Mouse (Mus musculus) lung, postnatal 10 days (tissue): ENCODE results near the gene Blm.

ENCODE experiments used
- DNase-seq: peaks from one replicate; pipeline ENCODE4 v3.0.0; 2021

Blm gene

DNA sequence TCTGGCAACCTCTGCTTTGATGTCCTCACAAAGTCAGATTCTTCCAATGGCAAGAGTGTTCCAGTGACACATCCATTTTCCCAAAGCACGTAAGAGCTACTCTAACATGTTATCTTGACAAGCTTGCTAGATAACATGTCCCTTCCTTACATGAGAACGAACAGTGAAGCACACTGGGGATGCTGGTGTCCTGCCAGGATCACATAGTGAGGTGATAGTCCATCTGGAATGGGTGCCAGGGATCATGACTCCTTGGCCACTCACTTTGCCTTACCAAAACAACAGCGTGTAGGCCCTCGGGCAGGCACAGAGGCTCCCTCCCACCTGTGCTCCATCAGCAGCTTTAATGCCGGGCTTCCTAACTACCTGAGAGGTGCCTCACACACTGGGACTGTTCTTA, 74.7 kb downstream of the Blm start:
- DNase-seq, result no peak

DNA sequence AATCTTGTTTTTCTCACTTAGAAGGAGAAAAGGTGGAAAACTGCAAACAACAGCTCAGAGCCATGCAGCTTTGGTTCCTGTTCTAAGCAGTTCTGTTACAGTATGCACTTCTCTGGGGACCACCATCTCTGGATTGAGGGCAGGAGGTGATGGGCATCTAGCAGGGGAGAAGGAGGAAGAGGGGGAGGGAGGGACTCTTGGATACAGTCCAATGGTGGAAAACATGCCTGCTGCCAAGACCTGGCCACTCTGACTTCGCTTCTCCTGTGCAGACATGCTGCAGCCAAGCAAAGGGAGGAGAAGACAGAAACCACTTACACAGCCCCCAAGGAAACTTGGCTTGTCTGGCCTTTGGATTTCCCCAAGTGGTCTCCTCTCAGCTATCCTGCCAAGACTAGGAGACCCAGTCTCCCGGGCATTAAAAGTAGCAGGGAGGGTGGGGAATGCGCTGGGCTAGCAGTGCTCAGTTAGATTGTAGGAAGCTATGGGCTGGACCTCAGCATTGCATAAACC, 77.0 kb downstream of the Blm start:
- peak; percentile 43 for DNase-seq

DNA sequence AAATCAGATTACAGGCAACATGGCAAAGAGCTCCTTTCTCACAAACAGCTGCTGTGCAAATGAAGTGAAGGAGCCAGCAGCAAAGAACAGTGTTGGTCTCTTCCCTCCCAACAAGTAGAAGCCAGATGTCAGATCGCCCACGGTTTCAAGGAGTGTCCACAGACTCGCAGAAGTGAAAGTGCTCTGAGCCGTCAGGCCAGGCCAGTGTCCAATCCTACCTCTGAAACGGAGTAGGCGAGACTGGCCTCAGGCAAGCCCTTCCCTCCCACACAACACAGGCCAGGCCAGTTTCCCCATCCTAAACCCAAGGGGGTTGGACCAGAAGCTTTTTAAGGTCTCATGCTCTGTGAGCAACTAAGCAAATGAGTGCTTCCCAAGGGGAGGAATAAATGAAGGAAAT, 77.7 kb downstream of the Blm start:
- DNase-seq, result peak; percentile 64

- DNase-seq, result no peak
These were observed 78.6 kb downstream of the Blm start for GRCm38 (mm10) chr7:80456327-80456726.

DNA sequence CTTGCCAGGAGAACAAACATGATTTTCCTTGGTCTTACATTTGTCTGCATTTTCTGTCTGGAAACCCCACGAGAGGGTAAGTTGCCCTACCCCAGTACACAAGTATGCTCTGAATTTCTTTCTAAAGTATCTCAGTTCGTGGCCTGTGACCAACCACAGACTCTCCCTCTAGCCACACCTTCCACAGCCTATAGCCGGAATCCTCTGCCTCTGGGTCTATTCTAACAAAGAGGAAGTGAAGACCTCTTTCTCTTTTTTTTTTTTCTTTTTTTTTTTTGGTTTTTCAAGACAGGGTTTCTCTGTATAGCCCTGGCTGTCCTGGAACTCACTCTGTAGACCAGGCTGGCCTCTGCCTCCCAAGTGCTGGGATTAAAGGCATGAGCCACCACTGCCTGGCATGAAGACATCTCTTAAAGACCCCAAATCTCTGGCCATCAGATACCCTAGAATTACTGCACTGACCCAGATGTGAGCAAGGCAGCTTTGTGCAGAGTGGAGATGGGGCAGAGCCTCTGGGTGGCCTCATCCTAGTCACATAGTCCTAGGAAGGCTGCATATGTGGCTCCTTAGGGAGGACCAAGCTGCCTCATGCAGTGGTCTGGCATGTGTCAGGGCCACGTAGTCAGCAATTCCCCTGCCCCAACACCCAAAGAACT, 79.3 kb downstream of the Blm start:
- DNase-seq, result no peak

DNA sequence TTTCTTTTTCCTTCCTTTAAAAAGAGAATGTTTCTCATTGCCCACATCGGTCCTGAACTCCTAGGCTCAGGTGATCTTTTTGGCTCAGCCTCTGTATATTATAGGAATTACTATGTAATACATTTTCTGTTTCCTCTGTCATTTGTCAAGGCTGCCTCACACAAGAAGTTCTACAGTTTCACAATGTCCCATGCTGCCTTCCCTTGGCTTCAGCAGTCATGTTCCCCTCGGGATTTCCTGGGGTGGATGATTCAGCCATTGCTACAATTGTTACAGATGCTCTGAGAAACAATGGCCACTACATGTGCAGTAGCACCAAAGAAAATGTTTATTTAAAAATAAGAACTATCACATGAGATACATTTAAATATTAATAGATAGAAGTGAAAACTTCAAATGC, 80.1 kb downstream of the Blm start:
- DNase-seq, result no peak

DNA sequence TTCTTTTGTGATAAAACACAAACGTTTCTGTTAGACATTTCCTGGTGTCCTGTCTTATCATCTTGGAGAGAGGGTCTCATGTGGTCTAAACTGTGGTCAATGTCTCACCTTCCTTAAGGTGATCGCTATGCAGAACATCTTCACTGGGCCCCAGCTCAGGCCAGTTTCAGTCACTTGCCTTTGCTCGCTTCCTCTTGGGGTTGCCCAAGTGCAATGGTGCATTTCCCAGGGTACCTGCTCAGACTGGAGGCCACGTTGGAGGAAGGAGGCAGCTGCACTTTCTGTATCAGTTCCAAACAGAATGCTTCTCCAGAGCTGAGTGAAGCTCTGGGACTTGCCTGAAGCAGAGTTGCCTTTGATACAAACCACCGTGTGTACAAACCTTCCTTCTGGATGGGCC, 80.9 kb downstream of the Blm start:
- no peak for DNase-seq

DNA sequence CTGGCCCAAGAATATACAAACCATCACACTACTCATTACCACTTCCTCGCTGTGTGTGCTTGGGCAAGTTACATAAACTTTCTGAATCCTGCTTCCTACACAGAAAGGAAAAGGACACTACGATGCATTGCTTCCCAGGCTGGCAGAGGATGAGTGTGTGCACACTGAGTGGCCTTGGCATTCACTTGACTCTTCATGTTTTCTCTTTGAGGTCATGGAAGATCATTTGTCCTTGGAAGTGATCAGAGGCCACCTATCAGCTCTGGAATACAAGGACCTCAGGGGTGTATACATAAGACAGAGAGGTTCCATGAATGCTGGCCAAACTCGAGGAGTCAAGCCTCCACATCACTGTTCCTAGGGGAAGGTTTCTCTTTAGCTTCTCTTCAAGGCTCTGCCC, 81.8 kb downstream of the Blm start:
- DNase-seq, result no peak

DNA sequence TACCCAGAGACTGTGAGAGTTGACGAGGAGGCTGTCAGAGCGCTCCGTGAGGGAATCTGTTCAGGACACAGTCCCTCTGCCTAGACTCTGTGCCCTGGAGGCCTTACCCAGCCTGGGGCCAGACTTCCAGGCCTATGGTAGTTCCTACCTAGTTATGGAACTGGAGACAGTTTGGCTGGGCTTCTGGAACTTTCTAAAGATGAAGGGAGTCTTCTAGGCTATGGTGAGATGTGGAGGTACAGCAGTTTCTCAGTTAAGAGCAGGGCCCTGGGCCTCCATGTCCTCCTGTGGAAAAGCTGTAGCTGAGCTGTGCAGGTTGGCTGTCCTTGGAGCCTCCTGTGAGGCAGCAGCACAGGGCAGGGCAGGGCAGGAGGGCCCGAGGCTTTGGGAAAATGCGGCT, 82.7 kb downstream of the Blm start:
- no peak for DNase-seq

GRCm38 (mm10) chr7:80451550-80452232, 83.2 kb downstream of the Blm start:
- no peak for DNase-seq

DNA sequence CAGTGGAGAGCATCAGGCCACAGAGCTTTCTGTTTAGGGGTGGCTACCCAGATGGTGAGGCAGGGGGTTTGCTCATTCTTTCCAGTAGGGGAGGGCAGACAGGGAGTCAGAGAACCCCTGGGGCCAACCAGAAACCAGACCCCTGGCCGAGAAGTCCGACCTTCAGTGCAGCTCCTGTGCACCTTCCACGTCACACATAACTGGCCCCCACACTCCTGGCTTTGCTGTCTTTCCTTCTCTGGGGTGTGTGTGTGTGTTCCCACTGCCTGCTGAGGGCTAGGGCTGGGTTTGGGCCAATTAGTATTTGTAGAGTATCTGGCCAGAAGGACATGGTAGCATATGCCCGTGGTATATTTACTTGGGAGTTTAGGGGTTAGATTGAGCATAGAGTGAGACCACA, 84.6 kb downstream of the Blm start:
- DNase-seq, result no peak

DNA sequence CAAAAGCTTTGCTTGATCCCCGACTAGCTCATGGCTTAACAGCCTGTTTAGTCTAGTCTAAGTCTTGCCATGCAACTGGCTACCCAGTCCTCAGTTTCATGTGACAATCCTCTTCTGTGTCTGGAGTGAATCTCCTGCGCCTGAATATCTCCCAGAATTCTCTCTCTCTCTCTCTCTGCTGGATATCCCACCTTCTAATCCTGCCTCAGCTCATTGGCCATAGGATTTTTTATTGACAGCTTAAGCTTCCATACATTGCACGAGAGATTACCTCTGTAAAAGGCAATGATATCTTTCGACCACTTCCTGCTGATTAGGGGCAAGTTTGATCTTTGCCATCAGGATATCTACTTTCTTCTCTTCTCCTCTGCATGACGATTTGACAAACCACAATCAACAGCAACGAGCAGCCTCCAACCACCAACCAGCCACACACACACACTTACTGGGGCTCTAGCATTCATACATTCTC, 85.3 kb downstream of the Blm start:
- DNase-seq, result no peak

- no peak for DNase-seq
These were observed 87.6 kb downstream of the Blm start for GRCm38 (mm10) chr7:80447336-80447735.

DNA sequence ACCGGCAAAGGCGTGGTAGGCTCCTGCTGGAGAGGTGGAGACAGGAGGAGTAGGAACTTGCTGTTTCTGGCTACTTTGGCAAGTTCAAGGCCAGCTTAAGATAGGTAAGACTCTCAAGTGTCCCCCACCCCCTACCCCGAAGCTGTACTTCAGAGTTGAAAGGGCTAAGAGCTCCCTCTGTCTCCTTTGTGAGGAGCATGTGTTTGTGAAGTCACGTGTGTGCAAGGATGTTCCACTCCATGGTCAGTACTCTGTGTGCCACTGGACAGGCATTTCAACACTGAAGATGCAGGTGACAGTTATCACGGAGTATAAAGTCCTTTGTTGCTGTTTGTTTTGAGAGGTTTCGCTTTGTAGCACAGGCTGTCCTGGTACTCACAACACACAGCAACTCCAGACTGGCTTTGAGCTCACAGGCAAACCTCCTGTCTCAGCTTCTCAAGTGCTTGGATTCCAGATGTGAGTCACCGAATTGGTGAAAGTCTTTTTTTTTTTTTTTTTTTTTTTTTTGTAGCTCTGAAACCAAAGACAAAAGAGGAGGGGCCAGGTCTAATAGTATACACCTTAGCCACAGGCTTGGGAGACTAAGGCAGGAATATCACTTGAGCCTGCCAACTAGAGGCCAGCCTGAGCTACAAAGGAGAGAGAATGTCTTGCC, 88.6 kb downstream of the Blm start:
- DNase-seq, result no peak

DNA sequence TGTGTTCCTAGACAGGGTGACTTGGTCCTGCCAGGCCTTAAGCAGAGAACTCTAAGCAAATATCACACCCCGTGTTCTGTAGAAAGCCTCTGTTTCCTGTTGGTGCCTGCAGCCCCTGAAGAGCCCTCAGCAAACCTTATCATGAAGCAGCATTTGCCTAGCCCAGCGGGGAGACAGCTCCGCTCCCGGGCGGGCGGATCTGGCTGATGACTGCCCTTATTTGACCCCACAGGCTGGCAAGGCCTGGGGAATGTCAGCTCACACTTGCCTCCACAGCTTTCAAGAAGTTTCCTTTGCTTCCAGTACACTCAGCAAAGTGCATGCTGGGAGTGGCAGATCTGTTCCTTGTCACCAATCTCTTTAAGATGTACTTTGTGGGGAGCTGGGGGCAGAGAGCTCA, 89.4 kb downstream of the Blm start:
- peak; percentile 86 for DNase-seq

GRCm38 (mm10) chr7:80444401-80445249, 90.3 kb downstream of the Blm start:
- peak; percentile 57 for DNase-seq

DNA sequence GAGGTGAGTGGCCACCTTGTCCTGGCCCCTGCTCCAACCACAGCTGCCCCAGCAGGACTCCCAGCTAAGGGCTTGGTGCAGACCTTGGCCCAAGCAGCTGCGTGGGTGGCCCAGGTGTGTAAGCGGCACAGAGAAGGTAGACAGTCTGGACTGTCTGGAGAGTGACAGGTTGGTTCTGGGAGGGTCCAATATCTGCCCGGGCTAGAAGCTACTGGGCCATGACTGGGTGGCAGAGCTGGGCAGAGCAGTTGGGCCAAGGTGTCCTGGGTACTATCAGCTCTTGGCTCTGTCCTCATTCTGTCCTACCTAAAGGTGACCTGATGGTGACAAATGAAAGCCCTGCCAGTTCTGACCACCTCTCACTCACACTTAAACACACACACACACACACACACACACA, 91.8 kb downstream of the Blm start:
- DNase-seq, result no peak

- DNase-seq, result peak; percentile 46
These were observed 92.7 kb downstream of the Blm start for GRCm38 (mm10) chr7:80441986-80442904.

DNA sequence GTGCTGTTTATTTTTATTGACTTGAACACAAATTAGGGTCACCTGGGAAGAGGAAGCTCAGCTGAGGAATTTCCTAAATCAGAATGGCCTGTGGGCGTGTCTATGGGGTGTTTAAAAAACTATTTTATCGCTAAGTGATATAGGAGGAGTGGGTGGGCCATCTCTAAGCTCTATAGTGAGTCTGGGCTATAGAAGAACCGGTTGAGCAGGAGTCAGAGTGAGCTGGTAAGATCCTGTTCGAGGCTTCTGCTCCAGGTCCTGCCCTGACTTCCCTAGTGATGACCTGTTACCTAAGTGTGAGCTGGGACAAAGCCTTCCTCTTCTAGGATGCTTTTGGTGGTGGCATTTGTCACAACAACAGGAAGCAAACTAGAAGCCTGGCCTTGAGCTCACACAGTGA, 94.2 kb downstream of the Blm start:
- DNase-seq, result no peak

GRCm38 (mm10) chr7:80439789-80440488, 95.0 kb downstream of the Blm start:
- DNase-seq, result peak; percentile 44

GRCm38 (mm10) chr7:80439032-80439760, 95.7 kb downstream of the Blm start:
- peak; percentile 24 for DNase-seq
